Mouse (Mus musculus): Measurements from ENCODE around the gene Tmem17.

Gene Tmem17

GRCm38 (mm10) chr11:22512038-22513001 is at the start of gene Tmem17:
Gene Tmem17, plus strand, starts transcription at chr11:22512088.
- DNase-seq, result peak; percentile 75

GRCm38 (mm10) chr11:22479836-22480619 is 31.9 kb upstream of the Tmem17 start:
- DNase-seq, result no peak

GRCm38 (mm10) chr11:22481639-22482361 is 30.1 kb upstream of the Tmem17 start:
- no peak for DNase-seq

- DNase-seq, result no peak
Observed at GRCm38 (mm10) chr11:22482362-22482760, 29.5 kb upstream of the Tmem17 start.

GRCm38 (mm10) chr11:22493694-22494319 is 18.1 kb upstream of the Tmem17 start:
- DNase-seq, result no peak

- no peak for DNase-seq
Observed at GRCm38 (mm10) chr11:22494941-22495340, 16.9 kb upstream of the Tmem17 start.

GRCm38 (mm10) chr11:22499396-22499795 is 12.5 kb upstream of the Tmem17 start:
- DNase-seq, result no peak

GRCm38 (mm10) chr11:22499886-22500285 is 12.0 kb upstream of the Tmem17 start:
- DNase-seq, result no peak

GRCm38 (mm10) chr11:22500771-22501566 is 10.9 kb upstream of the Tmem17 start:
- no peak for DNase-seq

GRCm38 (mm10) chr11:22513075-22513474 is 1.2 kb downstream of the Tmem17 start:
- DNase-seq, result no peak

- no peak for DNase-seq
Observed at GRCm38 (mm10) chr11:22515061-22515460, 3.2 kb downstream of the Tmem17 start.

GRCm38 (mm10) chr11:22518445-22518844 is 6.6 kb downstream of the Tmem17 start:
- DNase-seq, result no peak

- DNase-seq, result no peak
Observed at GRCm38 (mm10) chr11:22520251-22520650, 8.4 kb downstream of the Tmem17 start.

GRCm38 (mm10) chr11:22524606-22525005 is 12.7 kb downstream of the Tmem17 start:
- DNase-seq, result no peak

- DNase-seq, result no peak
Observed at GRCm38 (mm10) chr11:22540600-22540999, 28.7 kb downstream of the Tmem17 start.

- no peak for DNase-seq
Observed at GRCm38 (mm10) chr11:22560061-22560460, 48.2 kb downstream of the Tmem17 start.

GRCm38 (mm10) chr11:22560503-22561328 is 48.8 kb downstream of the Tmem17 start:
- no peak for DNase-seq

- DNase-seq, result no peak
Observed at GRCm38 (mm10) chr11:22561329-22561592, 49.4 kb downstream of the Tmem17 start.

- DNase-seq, result no peak
Observed at GRCm38 (mm10) chr11:22563706-22564105, 51.8 kb downstream of the Tmem17 start.

- no peak for DNase-seq
Observed at GRCm38 (mm10) chr11:22564676-22565075, 52.8 kb downstream of the Tmem17 start.
